Mouse (Mus musculus) E14TG2a.4 (cell line): ENCODE data around the gene Rin3.

Experiments used
- CTCF ChIP-seq: conservative IDR thresholded peaks from 2 replicates; pipeline ENCODE4 v1.5.1; 2014; ENCODE audit warnings: low read length
- NANOG ChIP-seq: IDR thresholded peaks from 2 replicates; pipeline ENCODE4 v1.6.1; 2014; ENCODE audit warnings: borderline replicate concordance, low read length, mixed read lengths

DNA sequence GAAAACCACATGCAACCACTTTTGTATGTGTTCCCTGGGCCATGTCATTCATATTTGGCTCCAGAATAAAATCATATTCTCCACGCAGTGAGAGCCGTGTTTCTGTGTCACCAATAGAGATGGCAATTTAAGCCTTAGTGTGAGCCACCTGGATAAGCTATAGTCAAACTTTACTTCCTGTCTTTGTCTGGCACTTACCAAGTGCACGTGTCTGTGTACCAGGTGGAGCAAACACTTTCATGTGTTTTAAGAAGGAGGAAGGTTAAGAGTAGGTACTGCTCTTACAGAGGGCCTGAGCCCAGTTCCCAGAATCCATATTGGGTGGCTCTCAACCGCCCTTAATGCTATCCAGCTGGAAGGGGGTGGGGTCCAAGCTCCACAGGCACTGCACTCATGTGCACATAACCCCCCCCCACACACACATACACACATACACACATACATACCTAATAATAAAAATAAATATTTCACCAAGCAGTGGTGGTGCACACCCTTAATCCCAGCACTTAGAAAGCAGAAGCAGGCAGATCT lies 142.3 kb downstream of the Rin3 start:
- TF ChIP-seq CTCF (no peak), NANOG (no peak)
